Comparison of ENCODE assay signal across 18 mouse cellular contexts in genomic region chr7:30025358-30025757, GRCm38 (mm10). TPM values are rescaled to one million over a fixed set of nuclear protein-coding genes. Genes with fewer than 3 reads are reported as not detected.
DNase-seq lines count a peak whose midpoint lies in the region; ATAC-seq and TF ChIP-seq lines count a peak whose summit lies in the region.
"Had no signal": no experiment of that assay in that cellular context is flagged by ENCODE, and none has a peak within 500 bp of the region (broad histone marks: within the 10 kb centered on the region; RNA-seq: fewer than 3 reads in every experiment).

No protein-coding gene starts in this region.

- no peaks in the 10 kb centered on the region for H3K4me1 ChIP-seq in forebrain, postnatal 0 days (ENCODE audit: insufficient read depth)
- no peaks in the 10 kb centered on the region for H3K4me1 ChIP-seq in forebrain, embryonic 14.5 days (ENCODE audit: control insufficient read depth, insufficient read depth, low read length)
- H3K4me1 ChIP-seq in kidney, adult 2 months (ENCODE audit: control insufficient read depth, insufficient read depth, low read length) = no peaks in the 10 kb centered on the region
- H3K4me1 ChIP-seq in midbrain, postnatal 0 days (ENCODE audit: insufficient read depth, low read length) = no peaks in the 10 kb centered on the region
- no peaks in the 10 kb centered on the region for H3K4me1 ChIP-seq in midbrain, embryonic 15.5 days
- H3K4me1 ChIP-seq: forebrain, embryonic 15.5 days; heart, embryonic 13.5 days; lung, embryonic 15.5 days had no signal

- no peaks in the 10 kb centered on the region for H3K9me3 ChIP-seq in forebrain, postnatal 0 days (ENCODE audit: low read length)
- H3K9me3 ChIP-seq in forebrain, embryonic 14.5 days (replicated peaks; ENCODE audit: control insufficient read depth, low read length) = no peaks in the 10 kb centered on the region
- no peaks in the 10 kb centered on the region for H3K9me3 ChIP-seq in midbrain, postnatal 0 days (ENCODE audit: low read length)
- H3K9me3 ChIP-seq in midbrain, embryonic 15.5 days = no peaks in the 10 kb centered on the region
- H3K9me3 ChIP-seq: forebrain, embryonic 15.5 days; G1E; heart, embryonic 13.5 days; limb, embryonic 13.5 days; lung, embryonic 15.5 days; megakaryocyte, embryonic 14.5 days had no signal

- H3ac ChIP-seq in myocyte (ENCODE audit: control insufficient read depth, insufficient read length) = no peak overlapping the region

- 0 out of 2 replicates have a peak, but pooled peaks have one; percentile 16 for TF ChIP-seq CTCF in forebrain, postnatal 0 days (IDR thresholded peaks at IDR 0.05; ENCODE audit: low read depth)
- 0 out of 2 replicates have a peak, but pooled peaks have one; percentile 17 for TF ChIP-seq CTCF in kidney, adult 2 months (conservative IDR thresholded peaks at IDR 0.05; ENCODE audit: insufficient read depth, insufficient read length, low read depth, low read length)
- TF ChIP-seq CTCF in midbrain, postnatal 0 days (IDR thresholded peaks at IDR 0.05) = peak; percentile 23; the same call in 1 of the 2 replicates

- DNase-seq in forebrain, postnatal 0 days = no peak
- DNase-seq in forebrain, embryonic 14.5 days (ENCODE audit: low spot score) = no peak
- no peak for DNase-seq in kidney, adult 2 months
- DNase-seq in kidney, adult 18-20 months = no peak
- DNase-seq in midbrain, postnatal 0 days (ENCODE audit: low spot score) = no peak
- no peak for DNase-seq in cerebellum, adult 9-11 months
- DNase-seq: adrenal gland, postnatal 14 days; cerebellum, adult 8-10 months; thymus, adult 18-20 months had no signal

- H3K4me2 ChIP-seq in forebrain, postnatal 0 days (ENCODE audit: low read depth) = no peak overlapping the region
- no peak overlapping the region for H3K4me2 ChIP-seq in forebrain, embryonic 14.5 days (ENCODE audit: low read length)
- H3K4me2 ChIP-seq in midbrain, postnatal 0 days (ENCODE audit: low read depth, low read length, poor library complexity, severe bottlenecking) = no peak overlapping the region
- no peak overlapping the region for H3K4me2 ChIP-seq in midbrain, embryonic 15.5 days
- no peak overlapping the region for H3K4me2 ChIP-seq in myocyte (ENCODE audit: low read depth)
- H3K4me2 ChIP-seq: forebrain, embryonic 15.5 days; heart, embryonic 13.5 days; limb, embryonic 13.5 days; lung, embryonic 15.5 days had no signal

- TF ChIP-seq POLR2A in kidney, adult 2 months (IDR thresholded peaks at IDR 0.05; ENCODE audit: low read depth, low read length) = no peak
- TF ChIP-seq POLR2A in myocyte (IDR thresholded peaks at IDR 0.05; ENCODE audit: insufficient read length, low read depth) = no peak

- no peak overlapping the region for H3K27ac ChIP-seq in forebrain, postnatal 0 days (ENCODE audit: low read depth, low read length)
- H3K27ac ChIP-seq in forebrain, embryonic 14.5 days (ENCODE audit: low read depth, low read length) = no peak overlapping the region
- no peak overlapping the region for H3K27ac ChIP-seq in kidney, adult 2 months (ENCODE audit: insufficient read depth, low read depth, low read length)
- H3K27ac ChIP-seq in midbrain, postnatal 0 days (ENCODE audit: low read depth, low read length) = no peak overlapping the region
- H3K27ac ChIP-seq in midbrain, embryonic 15.5 days = no peak overlapping the region
- H3K27ac ChIP-seq: forebrain, embryonic 15.5 days; heart, embryonic 13.5 days; limb, embryonic 13.5 days; lung, embryonic 15.5 days had no signal

- 83% methylated on average over 5 of the region's 5 CpGs for WGBS in forebrain, postnatal 0 days
- 85% methylated on average over 5 of the region's 5 CpGs for WGBS in forebrain, embryonic 14.5 days
- 59% methylated on average over 5 of the region's 5 CpGs for WGBS in kidney, adult 2 months
- WGBS in midbrain, postnatal 0 days = 82% methylated on average over 5 of the region's 5 CpGs
- 82% methylated on average over 5 of the region's 5 CpGs for WGBS in midbrain, embryonic 15.5 days

- no peak overlapping the region for H3K4me3 ChIP-seq in forebrain, postnatal 0 days (ENCODE audit: low read depth, low read length)
- no peak overlapping the region for H3K4me3 ChIP-seq in forebrain, embryonic 14.5 days (ENCODE audit: low read depth, low read length)
- H3K4me3 ChIP-seq in kidney, adult 2 months (ENCODE audit: insufficient read depth, low read depth, low read length) = no peak overlapping the region
- H3K4me3 ChIP-seq in midbrain, postnatal 0 days (ENCODE audit: low read depth, low read length) = no peak overlapping the region
- no peak overlapping the region for H3K4me3 ChIP-seq in midbrain, embryonic 15.5 days
- H3K4me3 ChIP-seq in myocyte = no peak overlapping the region
- H3K4me3 ChIP-seq: forebrain, embryonic 15.5 days; heart, embryonic 13.5 days; limb, embryonic 13.5 days; lung, embryonic 15.5 days; megakaryocyte, embryonic 14.5 days had no signal

- H3K79me2 ChIP-seq in myocyte (ENCODE audit: control insufficient read depth, insufficient read depth) = no peaks in the 10 kb centered on the region

- no peak overlapping the region for H3K9ac ChIP-seq in forebrain, postnatal 0 days
- no peak overlapping the region for H3K9ac ChIP-seq in forebrain, embryonic 14.5 days (ENCODE audit: low read length)
- H3K9ac ChIP-seq in midbrain, postnatal 0 days (replicated peaks; ENCODE audit: low read length, poor library complexity, severe bottlenecking) = no peak overlapping the region
- no peak overlapping the region for H3K9ac ChIP-seq in midbrain, embryonic 15.5 days
- H3K9ac ChIP-seq: forebrain, embryonic 15.5 days; heart, embryonic 13.5 days; limb, embryonic 13.5 days; lung, embryonic 15.5 days had no signal

- H3K36me3 ChIP-seq in forebrain, postnatal 0 days (ENCODE audit: insufficient read depth) = peaks cover 42% of the 10 kb centered on the region
- H3K36me3 ChIP-seq in forebrain, embryonic 14.5 days (ENCODE audit: control insufficient read depth, insufficient read depth, low read length) = peaks cover 56% of the 10 kb centered on the region
- no peaks in the 10 kb centered on the region for H3K36me3 ChIP-seq in kidney, adult 2 months (ENCODE audit: control insufficient read depth, insufficient read depth, low read length)
- H3K36me3 ChIP-seq in midbrain, postnatal 0 days (ENCODE audit: insufficient read depth, low read length) = peaks cover 32% of the 10 kb centered on the region
- peaks cover 47% of the 10 kb centered on the region for H3K36me3 ChIP-seq in midbrain, embryonic 15.5 days (replicated peaks)
- H3K36me3 ChIP-seq in myocyte (ENCODE audit: control insufficient read depth, insufficient read depth) = peaks cover 53% of the 10 kb centered on the region

- H3K27me3 ChIP-seq in forebrain, postnatal 0 days (ENCODE audit: insufficient read depth, low read length) = no peaks in the 10 kb centered on the region
- no peaks in the 10 kb centered on the region for H3K27me3 ChIP-seq in forebrain, embryonic 14.5 days (replicated peaks; ENCODE audit: control insufficient read depth, insufficient read depth, low read length)
- H3K27me3 ChIP-seq in kidney, adult 2 months (replicated peaks; ENCODE audit: control insufficient read depth, insufficient read depth, low read length) = no peaks in the 10 kb centered on the region
- no peaks in the 10 kb centered on the region for H3K27me3 ChIP-seq in midbrain, postnatal 0 days (ENCODE audit: insufficient read depth, low read length)
- no peaks in the 10 kb centered on the region for H3K27me3 ChIP-seq in midbrain, embryonic 15.5 days (replicated peaks)
- no peaks in the 10 kb centered on the region for H3K27me3 ChIP-seq in myocyte (ENCODE audit: control insufficient read depth, insufficient read depth, insufficient read length)
- H3K27me3 ChIP-seq: forebrain, embryonic 15.5 days; heart, embryonic 13.5 days; limb, embryonic 13.5 days; lung, embryonic 15.5 days; megakaryocyte, embryonic 14.5 days had no signal

- no peak for ATAC-seq in forebrain, postnatal 0 days
- ATAC-seq in forebrain, embryonic 14.5 days = no peak
- ATAC-seq in midbrain, postnatal 0 days (ENCODE audit: low FRiP score) = no peak
- ATAC-seq in midbrain, embryonic 15.5 days (replicated peaks) = no peak
- ATAC-seq: forebrain, embryonic 15.5 days; intestine, embryonic 16.5 days had no signal

TF ChIP-seq in myocyte, 11 proteins besides CTCF, POLR2A, EP300 and RAD21 (continues in another document):
- TF ChIP-seq MAX (IDR thresholded peaks at IDR 0.05; ENCODE audit: low read depth) (no peak), POLR2AphosphoS2 (IDR thresholded peaks at IDR 0.05; ENCODE audit: insufficient read length, low read depth) (peak; percentile 69), USF1 (IDR thresholded peaks at IDR 0.05; ENCODE audit: low read depth) (no peak)

RNA-seq across cellular contexts. Expression of gene Zfp14, which starts 25.8 kb away (rescaled TPM):
- 13.2 and 15.2 TPM in 2 replicates for total RNA-seq in forebrain, postnatal 0 days (2014; rRNA removed)
- polyA plus RNA-seq in forebrain, postnatal 0 days (2015; fragmentation: Nextera tagmentation; extraction: Ambion mirVana) = 5.3 and 6.9 TPM in 2 replicates
- polyA plus RNA-seq in forebrain, embryonic 14.5 days (2014; fragmentation: Nextera tagmentation; extraction: Ambion mirVana) = 14.3 and 17.1 TPM in 2 replicates
- 1.7 and 1.9 TPM in 2 replicates for polyA plus RNA-seq in kidney, adult 2 months (2012; rRNA removed)
- 13.0 and 16.5 TPM in 2 replicates for total RNA-seq in midbrain, postnatal 0 days (2014; rRNA removed)
- 5.8 and 8.7 TPM in 2 replicates for polyA plus RNA-seq in midbrain, postnatal 0 days (2015; fragmentation: Nextera tagmentation; extraction: Ambion mirVana)
- polyA plus RNA-seq in midbrain, embryonic 15.5 days (2015; fragmentation: Nextera tagmentation; extraction: Ambion mirVana) = 12.0 and 13.7 TPM in 2 replicates
- 0.97 TPM for polyA plus RNA-seq in myocyte (2012; fragmentation: generic; extraction: Trizol)
- polyA plus RNA-seq: G1E had no signal

RNA-seq across cellular contexts. Expression of gene Zfp568, which starts 41.6 kb away (rescaled TPM):
- total RNA-seq in forebrain, postnatal 0 days (2014; rRNA removed) = 5.9 and 7.3 TPM in 2 replicates
- polyA plus RNA-seq in forebrain, postnatal 0 days (2015; fragmentation: Nextera tagmentation; extraction: Ambion mirVana) = 0.72 and 2.1 TPM in 2 replicates
- 2.9 and 4.3 TPM in 2 replicates for polyA plus RNA-seq in forebrain, embryonic 14.5 days (2014; fragmentation: Nextera tagmentation; extraction: Ambion mirVana)
- polyA plus RNA-seq in kidney, adult 2 months (2012; rRNA removed) = 4.5 and 5.0 TPM in 2 replicates
- 8.2 and 12.6 TPM in 2 replicates for total RNA-seq in midbrain, postnatal 0 days (2014; rRNA removed)
- polyA plus RNA-seq in midbrain, postnatal 0 days (2015; fragmentation: Nextera tagmentation; extraction: Ambion mirVana) = 2.0 and 2.5 TPM in 2 replicates
- 6.0 and 7.0 TPM in 2 replicates for polyA plus RNA-seq in midbrain, embryonic 15.5 days (2015; fragmentation: Nextera tagmentation; extraction: Ambion mirVana)
- 27.4 TPM for polyA plus RNA-seq in myocyte (2012; fragmentation: generic; extraction: Trizol)

RNA-seq across cellular contexts. Expression of gene Zfp82, which starts 47.3 kb away (rescaled TPM):
- 8.0 and 11.0 TPM in 2 replicates for total RNA-seq in forebrain, postnatal 0 days (2014; rRNA removed)
- 5.9 and 7.3 TPM in 2 replicates for polyA plus RNA-seq in forebrain, postnatal 0 days (2015; fragmentation: Nextera tagmentation; extraction: Ambion mirVana)
- polyA plus RNA-seq in forebrain, embryonic 14.5 days (2014; fragmentation: Nextera tagmentation; extraction: Ambion mirVana) = 13.6 and 13.8 TPM in 2 replicates
- 0.29 and 0.42 TPM in 2 replicates for polyA plus RNA-seq in kidney, adult 2 months (2012; rRNA removed)
- total RNA-seq in midbrain, postnatal 0 days (2014; rRNA removed) = 5.3 and 6.4 TPM in 2 replicates
- polyA plus RNA-seq in midbrain, postnatal 0 days (2015; fragmentation: Nextera tagmentation; extraction: Ambion mirVana) = 5.4 and 6.4 TPM in 2 replicates
- polyA plus RNA-seq in midbrain, embryonic 15.5 days (2015; fragmentation: Nextera tagmentation; extraction: Ambion mirVana) = 12.9 and 13.4 TPM in 2 replicates
- 2.8 TPM for polyA plus RNA-seq in myocyte (2012; fragmentation: generic; extraction: Trizol)
- total RNA-seq: adrenal gland, postnatal 14 days had no signal
